Comparison of ENCODE assay signal across 16 mouse cellular contexts in genomic region chr2:25115442-25115841, GRCm38 (mm10). TPM values are rescaled to one million over a fixed set of nuclear protein-coding genes. Genes with fewer than 3 reads are reported as not detected.
DNase-seq lines count a peak whose midpoint lies in the region; ATAC-seq and TF ChIP-seq lines count a peak whose summit lies in the region.
"Had no signal": no experiment of that assay in that cellular context is flagged by ENCODE, and none has a peak within 500 bp of the region (broad histone marks: within the 10 kb centered on the region; RNA-seq: fewer than 3 reads in every experiment).

No protein-coding gene starts in this region.

- no peaks in the 10 kb centered on the region for H3K27me3 ChIP-seq in CH12.LX (replicated peaks)
- H3K27me3 ChIP-seq: midbrain, embryonic 15.5 days had no signal

- TF ChIP-seq POLR2A in CH12.LX (IDR thresholded peaks at IDR 0.05; ENCODE audit: low read depth, low read length) = no peak

- TF ChIP-seq EP300 in CH12.LX (IDR thresholded peaks at IDR 0.05; ENCODE audit: low read length) = peak; percentile 63

- H3K36me3 ChIP-seq in CH12.LX (replicated peaks in 1 of 2; ENCODE audit: control insufficient read depth in 1 of 2, insufficient read depth in 1 of 2, low read length in 1 of 2) = no peaks in the 10 kb centered on the region
- H3K36me3 ChIP-seq: midbrain, embryonic 15.5 days had no signal

- H3K4me3 ChIP-seq in CH12.LX (replicated peaks in 1 of 3; ENCODE audit: low read depth in 2 of 3, low read length in 2 of 3, poor library complexity in 1 of 3) = no peak overlapping the region
- H3K4me3 ChIP-seq: midbrain, embryonic 15.5 days had no signal

- TF ChIP-seq CTCF in CH12.LX (conservative IDR thresholded peaks at IDR 0.05 in 1 of 2, IDR thresholded peaks at IDR 0.05 in 1 of 2; ENCODE audit: low read depth in 2 of 2, low read length in 2 of 2) = no peak

- ATAC-seq in granulocyte monocyte progenitor cell, adult 5-6 weeks (replicated peaks; ENCODE audit: poor library complexity, severe bottlenecking) = peak; percentile 72
- ATAC-seq in megakaryocyte progenitor cell, adult 5-6 weeks (replicated peaks; ENCODE audit: poor library complexity) = peak; percentile 74
- ATAC-seq: lung, postnatal 0 days; midbrain, embryonic 15.5 days had no signal

- peak; percentile 53 for DNase-seq in 416B (ENCODE audit: low read depth)
- DNase-seq in CH12.LX (ENCODE audit: extremely low read depth) = peak; percentile 89
- no peak for DNase-seq in heart, adult 18-20 months
- DNase-seq in right cerebral cortex, postnatal 25 days = no peak
- DNase-seq in kidney, adult 9 months = no peak
- DNase-seq: cerebellum, adult 8-10 months; heart, postnatal 10 days; kidney, postnatal 10 days; left cerebral cortex, postnatal 4 days; right cerebral cortex, postnatal 14 days had no signal

- no peaks in the 10 kb centered on the region for H3K9me3 ChIP-seq in CH12.LX (replicated peaks; ENCODE audit: low read length)
- H3K9me3 ChIP-seq: midbrain, embryonic 15.5 days had no signal

- peaks cover 16 to 41% of the 10 kb centered on the region in 2 experiments for H3K4me1 ChIP-seq in CH12.LX (ENCODE audit: control insufficient read depth in 1 of 2, insufficient read depth in 2 of 2)
- H3K4me1 ChIP-seq: midbrain, embryonic 15.5 days had no signal

- dilution Hi-C loops in CH12.LX (cut with MboI; ENCODE audit: extremely low pct_ligation_motif_present, extremely low pct_unique_long_range_greater_than_20kb, low sequenced_read_pairs) = no loop called here

- H3K79me2 ChIP-seq in CH12.LX (replicated peaks; ENCODE audit: control insufficient read depth, extremely low read depth, insufficient read depth, poor library complexity, severe bottlenecking) = no peaks in the 10 kb centered on the region

- H3K27ac ChIP-seq in CH12.LX (ENCODE audit: insufficient read depth, low read depth) = peak overlapping the region; percentile 22
- H3K27ac ChIP-seq: midbrain, embryonic 15.5 days had no signal

- TF ChIP-seq RAD21 in CH12.LX (IDR thresholded peaks at IDR 0.05; ENCODE audit: low read depth, low read length) = no peak; the same call in 1 of the 2 replicates

- H3K4me2 ChIP-seq in CH12.LX (ENCODE audit: insufficient read depth, low read depth, poor library complexity, severe bottlenecking) = no peak overlapping the region
- H3K4me2 ChIP-seq: midbrain, embryonic 15.5 days had no signal

- no peak overlapping the region for H3K9ac ChIP-seq in CH12.LX (ENCODE audit: insufficient read depth, low read depth)
- H3K9ac ChIP-seq: midbrain, embryonic 15.5 days had no signal

- in situ Hi-C loops in CH12.LX (cut with MboI; ENCODE audit: low pct_ligation_motif_present, low pct_unique_long_range_greater_than_20kb, low sequenced_read_pairs) = no loop called here

TF ChIP-seq in CH12.LX, 34 proteins besides CTCF, POLR2A, EP300 and RAD21:
- TF ChIP-seq BHLHE40 (IDR thresholded peaks at IDR 0.05; ENCODE audit: low read depth, low read length) = peak; percentile 23
- no peak for TF ChIP-seq NRF1 (IDR thresholded peaks at IDR 0.05; ENCODE audit: low read depth, low read length)
- TF ChIP-seq IRF4 (IDR thresholded peaks at IDR 0.05; ENCODE audit: low read depth, low read length) = peak; percentile 59; the same call in 1 of the 2 replicates
- 0 out of 2 replicates have a peak, but pooled peaks have one; percentile 56 for TF ChIP-seq MAZ (IDR thresholded peaks at IDR 0.05; ENCODE audit: low read depth, low read length)
- peak; percentile 13 for TF ChIP-seq SMC3 (IDR thresholded peaks at IDR 0.05; ENCODE audit: low read depth, low read length)
- TF ChIP-seq ZC3H11A (IDR thresholded peaks at IDR 0.05; ENCODE audit: low read depth, low read length) = no peak
- TF ChIP-seq POLR2AphosphoS2 (IDR thresholded peaks at IDR 0.05; ENCODE audit: low read depth, low read length) = no peak
- TF ChIP-seq USF1 (IDR thresholded peaks at IDR 0.05; ENCODE audit: low read depth, low read length) = no peak
- 0 out of 2 replicates have a peak, but pooled peaks have one; percentile 5 for TF ChIP-seq JUN (IDR thresholded peaks at IDR 0.05; ENCODE audit: insufficient read depth, low read depth, low read length)
- no peak for TF ChIP-seq UBTF (IDR thresholded peaks at IDR 0.05; ENCODE audit: low read depth, low read length)
- peak; percentile 84 for TF ChIP-seq CHD2 (IDR thresholded peaks at IDR 0.05; ENCODE audit: low read length)
- TF ChIP-seq NELFE (IDR thresholded peaks at IDR 0.05; ENCODE audit: low read depth, low read length) = no peak; the same call in 1 of the 2 replicates
- TF ChIP-seq MYC (IDR thresholded peaks at IDR 0.05; ENCODE audit: low read depth, low read length) = 0 out of 2 replicates have a peak, but pooled peaks have one; percentile 64
- TF ChIP-seq RCOR1 (conservative IDR thresholded peaks at IDR 0.05; ENCODE audit: low read depth, low read length) = no peak
- 0 out of 2 replicates have a peak, but pooled peaks have one; percentile 27 for TF ChIP-seq ELF1 (IDR thresholded peaks at IDR 0.05; ENCODE audit: low read depth, low read length)
- peak; percentile 75; the same call in 1 of the 2 replicates for TF ChIP-seq TCF12 (IDR thresholded peaks at IDR 0.05; ENCODE audit: low read depth, low read length)
- peak; percentile 74 for TF ChIP-seq ETS1 (conservative IDR thresholded peaks at IDR 0.05; ENCODE audit: low read depth, low read length)
- TF ChIP-seq KAT2A (IDR thresholded peaks at IDR 0.05; ENCODE audit: insufficient replicate concordance, low read length) = 0 out of 2 replicates have a peak, but pooled peaks have one; percentile 66
- peak; percentile 49; the same call in 1 of the 2 replicates for TF ChIP-seq SIN3A (IDR thresholded peaks at IDR 0.05; ENCODE audit: low read length)
- 0 out of 2 replicates have a peak, but pooled peaks have one; percentile 14 for TF ChIP-seq MAFK (IDR thresholded peaks at IDR 0.05; ENCODE audit: insufficient replicate concordance, low read length)
- TF ChIP-seq GABPA (IDR thresholded peaks at IDR 0.05; ENCODE audit: insufficient replicate concordance, low read depth, low read length) = no peak
- peak; percentile 28; the same call in 1 of the 2 replicates for TF ChIP-seq JUND (conservative IDR thresholded peaks at IDR 0.05; ENCODE audit: low read depth, low read length)
- no peak for TF ChIP-seq TBP (conservative IDR thresholded peaks at IDR 0.05; ENCODE audit: low read depth, low read length)

RNA-seq across cellular contexts. Expression of gene Noxa1, which starts 20.5 kb away (rescaled TPM):
- total RNA-seq in CH12.LX (2012; rRNA removed) (4.6 and 5.0 TPM in 2 replicates), CH12.LX (2014; rRNA removed) (6.1 and 6.4 TPM in 2 replicates)
- 4.0 and 6.3 TPM in 2 replicates for polyA plus RNA-seq in CH12.LX (2012; ENCODE audit: insufficient read length, low read depth)
- total RNA-seq in granulocyte monocyte progenitor cell, adult 5-6 weeks (2014; fragmentation: Nextera tagmentation) = 1.3 TPM in 1 of 2 replicates, not detected in the other
- total RNA-seq in granulocyte monocyte progenitor cell, adult 5-6 weeks (2017) = not detected in 2 replicates
- total RNA-seq in megakaryocyte progenitor cell, adult 5-6 weeks (2015) = not detected in 2 replicates
- total RNA-seq in megakaryocyte progenitor cell, adult 5-6 weeks (2017) = not detected in 2 replicates
- not detected for total RNA-seq in heart, adult 18-20 months (2021)
- total RNA-seq: heart, postnatal 10 days; layer of hippocampus, postnatal 10 days; left cerebral cortex, postnatal 4 days had no signal
- polyA plus RNA-seq: midbrain, embryonic 15.5 days; neural tube, embryonic 14.5 days had no signal

RNA-seq across cellular contexts. Expression of gene Entpd8, which starts 35.3 kb away (rescaled TPM):
- total RNA-seq in CH12.LX (2012; rRNA removed) = not detected in 2 replicates
- total RNA-seq in CH12.LX (2014; rRNA removed) = not detected in 2 replicates
- not detected in 2 replicates for polyA plus RNA-seq in CH12.LX (2012; ENCODE audit: insufficient read length, low read depth)
- not detected in 2 replicates for total RNA-seq in granulocyte monocyte progenitor cell, adult 5-6 weeks (2014; fragmentation: Nextera tagmentation)
- not detected in 2 replicates for total RNA-seq in granulocyte monocyte progenitor cell, adult 5-6 weeks (2017)
- total RNA-seq in megakaryocyte progenitor cell, adult 5-6 weeks (2015) = not detected in 2 replicates
- not detected in 2 replicates for total RNA-seq in megakaryocyte progenitor cell, adult 5-6 weeks (2017)
- not detected for total RNA-seq in heart, adult 18-20 months (2021)
- total RNA-seq: heart, postnatal 10 days; layer of hippocampus, postnatal 10 days; left cerebral cortex, postnatal 4 days had no signal
- polyA plus RNA-seq: midbrain, embryonic 15.5 days had no signal

Comparison
In these comparisons a context has a peak if more than half of its experiments do, and no peak if none do; other contexts are left out.
1. DNase-seq: peak in 416B (single experiment) and CH12.LX (single experiment); none in heart, adult 18-20 months (0 of 2), right cerebral cortex, postnatal 25 days (single experiment) and kidney, adult 9 months (single experiment).